Mouse (Mus musculus): ENCODE measurements around the gene Nrp2. TPM values are rescaled to one million over a fixed set of nuclear protein-coding genes. Genes with fewer than 3 reads are reported as not detected.

Nrp2 gene
- polyA plus RNA-seq, 1 experiment = 7.7 TPM

DNA sequence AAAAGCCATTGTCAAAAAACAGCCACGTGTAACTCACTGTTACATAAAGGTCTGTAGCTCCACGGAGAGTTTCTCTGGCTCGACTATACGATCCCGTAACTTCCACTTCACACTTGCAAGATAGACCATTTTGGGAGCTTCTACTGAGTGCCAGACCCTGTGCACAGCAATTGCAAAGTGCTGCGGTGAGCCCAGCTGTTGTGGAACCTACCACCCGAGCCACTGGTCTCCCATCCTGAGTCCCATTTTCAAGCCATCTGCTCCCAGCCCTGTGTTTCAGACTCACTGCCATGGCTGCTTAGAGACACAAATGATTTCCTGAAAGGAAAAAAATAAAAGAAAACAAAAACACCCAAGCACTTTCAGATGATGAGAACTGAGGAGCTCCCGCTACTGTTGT is 42.8 kb downstream of the Nrp2 start:
- H3K27ac ChIP-seq (ENCODE audit: insufficient read depth, low read length) = no peak overlapping the region
- no peak overlapping the region for H3K4me3 ChIP-seq (ENCODE audit: insufficient read depth, low read length)
- TF ChIP-seq POLR2A (IDR thresholded peaks at IDR 0.05; ENCODE audit: extremely low read depth, insufficient read depth, low read length) = no peak
- TF ChIP-seq CTCF (IDR thresholded peaks at IDR 0.05; ENCODE audit: extremely low read depth, insufficient read depth, low read length) = no peak
- H3K4me1 ChIP-seq (ENCODE audit: control insufficient read depth, insufficient read depth, low read length) = peaks cover 3% of the 10 kb centered on the region; the same call in 1 of the 2 replicates

DNA sequence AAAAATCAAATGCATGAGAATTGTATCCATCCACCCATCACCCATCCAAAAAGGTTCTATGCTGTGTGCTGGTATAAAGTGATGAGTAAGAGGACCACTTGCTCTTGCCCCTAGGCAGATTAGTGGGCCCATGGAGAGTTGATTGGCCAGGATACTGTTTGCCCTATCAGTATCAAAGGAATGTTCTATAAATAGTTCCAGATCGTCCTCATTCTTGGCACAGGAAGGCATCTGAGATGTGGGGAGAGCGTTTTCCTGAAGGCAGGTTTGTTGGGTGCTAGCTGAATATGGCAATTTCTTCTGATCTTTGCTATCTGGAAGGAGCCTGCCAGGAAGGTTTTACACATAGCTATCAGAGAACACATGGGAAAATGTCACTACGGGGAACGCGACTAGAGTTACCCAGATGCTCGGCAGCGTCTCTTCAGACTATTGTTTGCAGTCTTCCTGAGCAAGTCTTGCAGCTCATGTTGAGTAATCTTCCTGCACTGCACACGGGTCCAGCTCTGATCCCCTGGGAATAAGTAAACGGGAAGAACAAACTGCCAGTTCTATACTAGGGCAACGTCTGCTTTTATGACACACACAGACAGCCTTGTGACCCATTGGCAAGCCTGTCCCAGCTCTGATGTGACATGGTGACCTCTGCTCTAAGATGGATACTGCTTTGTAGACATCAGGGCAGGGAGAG is 44.5 kb downstream of the Nrp2 start:
- no peak overlapping the region for H3K27ac ChIP-seq (ENCODE audit: insufficient read depth, low read length)
- H3K4me1 ChIP-seq (ENCODE audit: control insufficient read depth, insufficient read depth, low read length) = peaks cover 8% of the 10 kb centered on the region
- TF ChIP-seq CTCF (IDR thresholded peaks at IDR 0.05; ENCODE audit: extremely low read depth, insufficient read depth, low read length) (no peak), POLR2A (IDR thresholded peaks at IDR 0.05; ENCODE audit: extremely low read depth, insufficient read depth, low read length) (no peak)
- H3K4me3 ChIP-seq (ENCODE audit: insufficient read depth, low read length) = no peak overlapping the region

DNA sequence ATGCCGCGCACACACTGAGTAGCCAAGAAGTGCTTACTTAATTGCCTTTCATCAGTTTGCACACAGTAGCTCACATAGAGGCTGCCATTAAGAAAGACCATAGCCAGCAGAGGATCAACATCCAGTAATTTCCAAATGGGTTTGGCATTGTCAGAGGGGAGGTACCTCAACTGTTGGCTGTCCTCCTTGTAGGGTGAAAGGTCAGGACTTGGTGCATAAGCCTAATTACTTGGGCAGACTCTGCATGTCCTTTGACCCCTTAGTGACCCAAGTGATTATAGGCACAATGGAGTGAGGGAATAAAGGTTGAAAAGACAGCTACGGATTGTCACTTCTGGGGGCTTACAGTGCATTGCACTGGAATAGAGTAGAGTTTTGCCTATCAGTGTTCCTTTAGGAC is 45.3 kb downstream of the Nrp2 start:
- Histone ChIP-seq H3K4me3 (ENCODE audit: insufficient read depth, low read length) (no peak overlapping the region), H3K27ac (ENCODE audit: insufficient read depth, low read length) (no peak overlapping the region), H3K4me1 (ENCODE audit: control insufficient read depth, insufficient read depth, low read length) (peaks cover 8% of the 10 kb centered on the region)
- TF ChIP-seq CTCF (IDR thresholded peaks at IDR 0.05; ENCODE audit: extremely low read depth, insufficient read depth, low read length) (no peak), POLR2A (IDR thresholded peaks at IDR 0.05; ENCODE audit: extremely low read depth, insufficient read depth, low read length) (no peak)

DNA sequence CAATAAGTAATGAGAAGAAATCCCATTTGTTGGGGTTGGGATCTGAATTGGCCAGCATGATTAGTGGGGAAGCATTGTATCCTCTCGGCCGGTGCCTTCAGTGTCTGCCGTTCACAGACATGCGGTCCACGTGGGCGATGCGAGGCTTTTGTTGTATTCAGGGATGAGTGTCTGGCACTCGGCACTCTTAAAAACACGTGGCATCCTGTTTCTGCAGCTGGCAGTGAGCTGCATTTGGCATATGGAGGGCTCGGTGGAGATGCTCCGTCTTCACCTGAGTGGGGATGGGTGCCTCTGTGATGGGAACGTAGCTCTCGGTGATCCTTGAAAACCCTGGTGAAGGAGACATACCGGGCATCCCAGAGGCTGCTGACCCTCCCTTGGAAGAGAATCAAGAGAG is 46.6 kb downstream of the Nrp2 start:
- Histone ChIP-seq H3K4me1 (ENCODE audit: control insufficient read depth, insufficient read depth, low read length) (peaks cover 8% of the 10 kb centered on the region), H3K4me3 (ENCODE audit: insufficient read depth, low read length) (no peak overlapping the region), H3K27ac (ENCODE audit: insufficient read depth, low read length) (no peak overlapping the region)
- no peak for TF ChIP-seq CTCF (IDR thresholded peaks at IDR 0.05; ENCODE audit: extremely low read depth, insufficient read depth, low read length)
- no peak for TF ChIP-seq POLR2A (IDR thresholded peaks at IDR 0.05; ENCODE audit: extremely low read depth, insufficient read depth, low read length)

DNA sequence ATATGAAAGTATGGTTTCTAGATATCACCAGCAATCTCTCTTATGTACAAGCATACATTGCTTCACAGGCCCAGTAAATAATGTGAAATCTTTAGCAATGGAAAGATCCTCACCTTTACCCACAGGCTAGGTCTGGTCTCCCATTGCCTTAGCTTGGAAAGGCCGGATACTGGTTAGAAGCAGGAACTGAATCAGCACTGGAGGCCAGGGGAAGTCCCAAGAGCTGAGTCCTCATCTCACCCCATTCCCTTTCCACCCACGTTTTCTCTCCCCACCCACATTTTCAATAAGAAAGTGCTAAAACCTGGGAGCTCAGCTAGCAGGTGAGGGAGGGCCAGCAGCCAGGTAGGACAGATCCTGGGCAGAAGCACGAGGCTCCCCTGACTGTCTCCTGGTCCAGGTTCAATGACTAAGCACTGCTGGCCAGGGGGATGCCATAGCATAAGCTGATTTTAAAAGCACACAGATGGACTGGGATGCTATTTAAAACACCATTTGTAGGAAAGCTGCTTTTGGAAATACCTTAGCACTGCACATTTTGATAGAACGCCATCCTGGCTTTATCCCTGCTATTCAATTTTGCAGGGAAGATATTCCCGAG is 47.4 kb downstream of the Nrp2 start:
- no peak for TF ChIP-seq POLR2A (IDR thresholded peaks at IDR 0.05; ENCODE audit: extremely low read depth, insufficient read depth, low read length)
- Histone ChIP-seq H3K4me3 (ENCODE audit: insufficient read depth, low read length) (no peak overlapping the region), H3K4me1 (ENCODE audit: control insufficient read depth, insufficient read depth, low read length) (peaks cover 8% of the 10 kb centered on the region), H3K27ac (ENCODE audit: insufficient read depth, low read length) (no peak overlapping the region)

DNA sequence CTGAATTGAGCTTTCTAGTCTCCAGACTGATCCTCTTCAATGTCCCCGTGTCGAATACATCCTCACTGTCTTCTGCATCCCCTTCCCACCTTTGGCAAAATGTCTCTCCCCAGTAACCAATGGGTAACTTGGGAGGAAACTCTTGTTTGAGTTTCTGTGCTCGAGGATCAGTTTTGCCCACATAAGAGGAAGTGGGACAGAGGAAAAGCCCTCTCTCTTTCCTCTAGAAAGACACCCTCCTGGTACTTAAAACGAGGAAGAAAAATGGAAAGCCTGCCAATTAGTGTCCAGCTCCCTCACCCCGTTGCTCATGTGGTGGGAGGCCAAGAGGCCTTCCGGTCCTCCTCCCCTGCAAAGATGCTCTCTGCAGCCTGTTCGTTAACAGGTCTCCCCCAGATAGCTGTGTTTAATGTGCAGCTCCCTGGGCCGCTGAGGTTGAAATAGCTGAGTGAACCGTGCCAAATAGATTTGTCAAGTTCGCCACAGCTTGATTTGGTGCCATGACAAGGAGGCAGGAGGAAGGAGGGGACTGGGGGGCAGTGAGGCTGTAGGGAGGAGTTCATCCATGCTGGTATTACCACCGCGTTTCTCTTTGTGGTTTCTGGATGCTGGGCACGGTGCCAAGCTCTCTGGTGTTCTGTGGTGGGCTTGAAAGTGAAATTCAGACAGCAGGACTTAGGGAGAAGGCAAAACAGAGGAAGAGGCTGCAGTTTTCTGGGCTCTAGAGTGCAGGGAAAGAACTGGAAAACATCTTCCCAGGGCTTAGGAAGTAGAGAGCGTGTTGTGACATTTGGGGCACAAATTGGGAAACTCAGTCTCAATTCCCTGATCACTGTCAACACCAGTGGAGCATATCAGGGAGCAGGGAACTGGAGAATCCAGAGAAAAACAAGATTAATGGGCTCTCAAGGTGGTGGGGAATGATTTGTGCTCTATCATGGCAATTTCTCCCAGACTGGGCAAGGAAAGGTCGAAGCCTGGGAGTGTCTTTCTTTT is 48.2 kb downstream of the Nrp2 start:
- Histone ChIP-seq H3K27ac (ENCODE audit: insufficient read depth, low read length) (no peak overlapping the region), H3K4me3 (ENCODE audit: insufficient read depth, low read length) (no peak overlapping the region), H3K4me1 (ENCODE audit: control insufficient read depth, insufficient read depth, low read length) (peaks cover 8% of the 10 kb centered on the region)
- TF ChIP-seq POLR2A (IDR thresholded peaks at IDR 0.05; ENCODE audit: extremely low read depth, insufficient read depth, low read length) = no peak

DNA sequence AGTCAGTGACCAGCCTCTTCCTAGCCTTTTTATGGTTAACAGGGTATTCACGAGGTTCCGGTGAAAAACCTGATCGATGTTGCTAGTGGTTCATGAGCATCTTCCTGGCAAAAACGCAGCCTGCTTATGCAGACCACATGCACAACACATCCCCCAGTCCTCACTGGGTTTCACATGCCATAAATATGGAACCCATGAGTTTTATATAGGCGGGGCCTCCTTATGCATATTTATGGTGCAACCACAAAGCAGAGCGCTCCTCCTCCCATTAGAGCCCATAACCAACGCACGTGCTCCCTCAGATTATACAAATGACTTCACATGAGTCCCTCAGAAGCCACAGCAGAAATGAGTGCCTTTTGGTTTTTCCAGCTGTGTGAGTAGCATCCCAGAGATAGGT is 49.0 kb downstream of the Nrp2 start:
- Histone ChIP-seq H3K27ac (ENCODE audit: insufficient read depth, low read length) (no peak overlapping the region), H3K4me1 (ENCODE audit: control insufficient read depth, insufficient read depth, low read length) (peaks cover 8% of the 10 kb centered on the region)

DNA sequence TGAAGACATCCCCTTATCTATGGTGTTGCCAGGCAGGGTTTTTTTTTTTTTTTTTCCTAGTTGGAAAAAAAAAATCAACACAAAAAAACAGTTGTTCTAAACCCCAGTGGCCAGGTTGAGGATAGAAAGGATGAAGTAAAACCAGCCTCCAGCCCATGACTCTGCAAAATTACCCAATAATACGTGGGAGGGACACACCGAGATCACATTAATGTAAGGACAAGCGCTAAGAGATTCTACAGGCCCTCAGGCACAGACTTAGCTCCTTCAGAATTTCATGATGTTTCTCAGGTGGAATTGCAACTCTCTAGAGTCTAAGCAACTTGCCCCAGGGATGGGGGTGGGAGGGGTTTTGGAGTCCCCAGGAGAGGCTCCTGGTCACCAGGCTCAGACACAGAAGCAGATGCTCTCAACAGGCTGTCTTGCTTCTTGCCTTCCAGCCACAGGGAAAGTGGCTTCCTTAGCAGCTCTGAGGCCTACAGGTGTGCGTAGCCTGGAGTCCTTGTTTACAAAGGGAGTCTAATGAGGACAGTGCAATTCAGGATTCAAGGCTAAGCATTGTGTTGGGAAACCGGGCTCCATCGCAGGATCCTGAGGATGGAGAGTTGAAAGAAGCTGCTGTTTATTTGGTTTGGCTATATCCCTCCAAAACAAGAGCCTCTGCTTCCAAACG is 49.7 kb downstream of the Nrp2 start:
- TF ChIP-seq CTCF (IDR thresholded peaks at IDR 0.05; ENCODE audit: extremely low read depth, insufficient read depth, low read length) (no peak), POLR2A (IDR thresholded peaks at IDR 0.05; ENCODE audit: extremely low read depth, insufficient read depth, low read length) (no peak)
- peaks cover 8% of the 10 kb centered on the region for H3K4me1 ChIP-seq (ENCODE audit: control insufficient read depth, insufficient read depth, low read length)
- no peak overlapping the region for H3K4me3 ChIP-seq (ENCODE audit: insufficient read depth, low read length)
- no peak overlapping the region for H3K27ac ChIP-seq (ENCODE audit: insufficient read depth, low read length)

More for the DNA sequence above, 49.0 kb downstream of the Nrp2 start:
- H3K4me3 ChIP-seq (ENCODE audit: insufficient read depth, low read length) = no peak overlapping the region
- TF ChIP-seq POLR2A (IDR thresholded peaks at IDR 0.05; ENCODE audit: extremely low read depth, insufficient read depth, low read length) = no peak
- no peak for TF ChIP-seq CTCF (IDR thresholded peaks at IDR 0.05; ENCODE audit: extremely low read depth, insufficient read depth, low read length)
